Mouse (Mus musculus) embryonic fibroblast, embryonic 13.5 days (primary cell): ENCODE data around the gene Itgb1bp1.

Experiments
- CTCF ChIP-seq: IDR thresholded peaks from 2 replicates; pipeline ENCODE4 v1.5.1; 2011; ENCODE audit warnings: mild to moderate bottlenecking, control low read depth, low read length, moderate library complexity, borderline replicate concordance; ENCODE audit not compliant: insufficient read depth
- POLR2A ChIP-seq: IDR thresholded peaks from 2 replicates; pipeline ENCODE4 v1.6.1; 2011; ENCODE audit warnings: low read depth, mild to moderate bottlenecking, control low read depth, low read length, moderate library complexity

- TF ChIP-seq CTCF (no peak), POLR2A (no peak)
Observed at GRCm38 (mm10) chr12:21201485-21202269, 84.4 kb downstream of the Itgb1bp1 start.
